Mouse (Mus musculus): ENCODE measurements around the gene Aebp1. TPM values are rescaled to one million over a fixed set of nuclear protein-coding genes. Genes with fewer than 3 reads are reported as not detected.

Gene Aebp1
- total and polyA plus RNA-seq, 2 experiments from 2014 or later, result 24.9 to 33.3 TPM

DNA sequence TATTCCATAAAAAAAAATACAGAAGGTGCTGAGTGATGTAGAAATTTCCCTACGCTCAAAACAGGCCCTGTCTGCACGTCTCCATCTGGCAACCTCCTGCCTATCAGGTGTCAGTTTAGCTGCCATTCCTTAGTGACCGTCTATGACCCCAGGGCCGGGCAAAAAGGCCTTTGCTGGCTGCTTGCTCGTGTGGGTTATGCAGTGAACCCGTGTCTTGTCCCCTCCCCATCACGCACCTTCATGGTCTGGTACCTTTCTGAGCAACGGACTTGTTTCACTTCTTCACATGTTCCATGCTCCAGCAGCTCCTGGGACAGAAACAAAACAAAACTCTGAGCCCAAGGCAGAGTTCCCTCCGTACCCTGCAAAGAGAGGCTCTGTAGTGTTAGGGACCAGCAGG is 27.2 kb upstream of the Aebp1 start:
- Histone ChIP-seq H3K9ac (replicated peaks; ENCODE audit: low read length) (no peak overlapping the region), H3K4me1 (ENCODE audit: insufficient read depth, low read length) (no peaks in the 10 kb centered on the region), H3K27me3 (ENCODE audit: insufficient read depth, low read length) (no peaks in the 10 kb centered on the region), H3K4me2 (ENCODE audit: low read depth, low read length) (no peak overlapping the region), H3K4me3 (ENCODE audit: low read length) (no peak overlapping the region), H3K9me3 (ENCODE audit: low read length) (no peaks in the 10 kb centered on the region), H3K27ac (no peak overlapping the region), H3K36me3 (ENCODE audit: insufficient read depth, low read length) (peaks cover 17% of the 10 kb centered on the region)
- no peak for ATAC-seq
- no peak for DNase-seq (ENCODE audit: low spot score)
- no peak for TF ChIP-seq CTCF (IDR thresholded peaks at IDR 0.05; ENCODE audit: low read depth)
- WGBS, result 90% methylated on average over 9 of the region's 9 CpGs

- WGBS, result 86% methylated on average over 7 of the region's 7 CpGs
- H3K27me3 ChIP-seq (ENCODE audit: insufficient read depth, low read length), result no peaks in the 10 kb centered on the region
- H3K36me3 ChIP-seq (ENCODE audit: insufficient read depth, low read length), result peaks cover 14% of the 10 kb centered on the region
- ATAC-seq (no peak), DNase-seq (ENCODE audit: low spot score) (no peak)
- no peak overlapping the region for H3K4me2 ChIP-seq (ENCODE audit: low read depth, low read length)
- TF ChIP-seq CTCF (IDR thresholded peaks at IDR 0.05; ENCODE audit: low read depth), result no peak
- H3K4me1 ChIP-seq (ENCODE audit: insufficient read depth, low read length), result no peaks in the 10 kb centered on the region
- H3K9ac ChIP-seq (replicated peaks; ENCODE audit: low read length), result no peak overlapping the region
- no peak overlapping the region for H3K27ac ChIP-seq
- H3K9me3 ChIP-seq (ENCODE audit: low read length), result no peaks in the 10 kb centered on the region
- H3K4me3 ChIP-seq (ENCODE audit: low read length), result no peak overlapping the region
These were observed 26.7 kb upstream of the Aebp1 start for GRCm38 (mm10) chr11:5835057-5835456.

DNA sequence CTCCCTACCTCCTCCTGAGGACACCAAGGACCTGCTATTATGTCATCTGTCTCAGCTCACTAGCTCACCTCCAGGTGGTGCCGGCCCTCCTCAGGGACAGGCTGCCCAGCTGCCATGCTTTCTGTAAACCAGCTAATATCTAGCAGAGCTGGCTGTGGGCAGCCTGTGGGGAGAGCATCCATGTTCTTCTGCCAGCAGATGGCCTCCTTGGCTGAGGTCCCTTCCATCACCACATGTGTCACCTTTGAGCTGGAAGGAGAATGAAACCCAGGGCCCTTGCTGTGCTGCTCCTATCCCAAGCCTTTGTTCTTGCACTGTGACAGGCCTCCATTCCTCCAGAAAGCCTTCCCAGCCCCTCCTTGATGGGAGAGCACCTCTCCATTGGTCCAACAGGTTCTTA is 25.6 kb upstream of the Aebp1 start:
- WGBS, result 29% methylated on average over 1 of the region's 1 CpGs
- H3K9me3 ChIP-seq (ENCODE audit: low read length), result no peaks in the 10 kb centered on the region
- TF ChIP-seq CTCF (IDR thresholded peaks at IDR 0.05; ENCODE audit: low read depth), result peak; percentile 61
- no peak overlapping the region for H3K4me2 ChIP-seq (ENCODE audit: low read depth, low read length)
- H3K4me1 ChIP-seq (ENCODE audit: insufficient read depth, low read length), result no peaks in the 10 kb centered on the region
- DNase-seq (ENCODE audit: low spot score) (peak; percentile 67), ATAC-seq (peak; percentile 47)
- H3K4me3 ChIP-seq (ENCODE audit: low read length), result no peak overlapping the region
- H3K27ac ChIP-seq, result no peak overlapping the region
- H3K36me3 ChIP-seq (ENCODE audit: insufficient read depth, low read length), result peaks cover 12% of the 10 kb centered on the region
- H3K27me3 ChIP-seq (ENCODE audit: insufficient read depth, low read length), result no peaks in the 10 kb centered on the region
- H3K9ac ChIP-seq (replicated peaks; ENCODE audit: low read length), result 0 out of 2 replicates have a peak overlapping the region, but pooled peaks have one; percentile 21

GRCm38 (mm10) chr11:5837251-5838246 is 24.2 kb upstream of the Aebp1 start, which contains the start of gene Polm:
TSS of gene Polm (minus strand) at chr11:5838016.
- Histone ChIP-seq H3K4me1 (ENCODE audit: insufficient read depth, low read length) (no peaks in the 10 kb centered on the region), H3K9ac (replicated peaks; ENCODE audit: low read length) (peak within 1 kb of the TSS; percentile 85), H3K4me3 (ENCODE audit: low read length) (peak within 1 kb of the TSS; percentile 69), H3K27ac (peak within 1 kb of the TSS; percentile 83), H3K36me3 (ENCODE audit: insufficient read depth, low read length) (no peaks in the 10 kb centered on the region; the same call in none of the 2 replicates), H3K27me3 (ENCODE audit: insufficient read depth, low read length) (no peaks in the 10 kb centered on the region), H3K9me3 (ENCODE audit: low read length) (no peaks in the 10 kb centered on the region), H3K4me2 (ENCODE audit: low read depth, low read length) (peak within 1 kb of the TSS; percentile 70)
- WGBS, result under 1% methylated on average over 63 of the region's 63 CpGs
- peak; percentile 82 for TF ChIP-seq CTCF (IDR thresholded peaks at IDR 0.05; ENCODE audit: low read depth)
- DNase-seq (ENCODE audit: low spot score) (peak; percentile 96), ATAC-seq (peak; percentile 94)

- no peak overlapping the region for H3K4me3 ChIP-seq (ENCODE audit: low read length)
- H3K9me3 ChIP-seq (ENCODE audit: low read length), result no peaks in the 10 kb centered on the region
- H3K4me2 ChIP-seq (ENCODE audit: low read depth, low read length), result no peak overlapping the region
- 76% methylated on average over 7 of the region's 7 CpGs for WGBS
- no peaks in the 10 kb centered on the region for H3K27me3 ChIP-seq (ENCODE audit: insufficient read depth, low read length)
- H3K27ac ChIP-seq, result no peak overlapping the region
- TF ChIP-seq CTCF (IDR thresholded peaks at IDR 0.05; ENCODE audit: low read depth), result no peak
- DNase-seq (ENCODE audit: low spot score) (no peak), ATAC-seq (no peak)
- no peaks in the 10 kb centered on the region for H3K4me1 ChIP-seq (ENCODE audit: insufficient read depth, low read length)
- no peaks in the 10 kb centered on the region for H3K36me3 ChIP-seq (ENCODE audit: insufficient read depth, low read length)
- H3K9ac ChIP-seq (replicated peaks; ENCODE audit: low read length), result no peak overlapping the region
These were observed 21.4 kb upstream of the Aebp1 start for GRCm38 (mm10) chr11:5840346-5840745.

- DNase-seq (ENCODE audit: low spot score), result no peak
These were observed 20.0 kb upstream of the Aebp1 start for GRCm38 (mm10) chr11:5841751-5842150.

GRCm38 (mm10) chr11:5843131-5843530 is 18.6 kb upstream of the Aebp1 start:
- Histone ChIP-seq H3K36me3 (ENCODE audit: insufficient read depth, low read length) (no peaks in the 10 kb centered on the region), H3K27me3 (ENCODE audit: insufficient read depth, low read length) (no peaks in the 10 kb centered on the region), H3K4me3 (ENCODE audit: low read length) (no peak overlapping the region), H3K27ac (no peak overlapping the region), H3K4me1 (ENCODE audit: insufficient read depth, low read length) (no peaks in the 10 kb centered on the region), H3K9ac (replicated peaks; ENCODE audit: low read length) (no peak overlapping the region), H3K9me3 (ENCODE audit: low read length) (no peaks in the 10 kb centered on the region), H3K4me2 (ENCODE audit: low read depth, low read length) (no peak overlapping the region)
- 92% methylated on average over 3 of the region's 3 CpGs for WGBS
- DNase-seq (ENCODE audit: low spot score) (no peak), ATAC-seq (no peak)
- no peak for TF ChIP-seq CTCF (IDR thresholded peaks at IDR 0.05; ENCODE audit: low read depth)

More at GRCm38 (mm10) chr11:5841751-5842150, 20.0 kb upstream of the Aebp1 start:
- H3K9me3 ChIP-seq (ENCODE audit: low read length), result no peaks in the 10 kb centered on the region
- no peak overlapping the region for H3K27ac ChIP-seq
- no peaks in the 10 kb centered on the region for H3K4me1 ChIP-seq (ENCODE audit: insufficient read depth, low read length)
- no peak overlapping the region for H3K4me2 ChIP-seq (ENCODE audit: low read depth, low read length)
- no peak for TF ChIP-seq CTCF (IDR thresholded peaks at IDR 0.05; ENCODE audit: low read depth)
- no peak overlapping the region for H3K4me3 ChIP-seq (ENCODE audit: low read length)
- no peaks in the 10 kb centered on the region for H3K27me3 ChIP-seq (ENCODE audit: insufficient read depth, low read length)
- 91% methylated on average over 2 of the region's 2 CpGs for WGBS
- ATAC-seq, result no peak
- H3K9ac ChIP-seq (replicated peaks; ENCODE audit: low read length), result no peak overlapping the region
- H3K36me3 ChIP-seq (ENCODE audit: insufficient read depth, low read length), result no peaks in the 10 kb centered on the region
